Mouse (Mus musculus): Measurements from ENCODE around the gene Cnr1.

Cnr1 gene

GRCm38 (mm10) chr4:33941557-33941956 is 17.2 kb downstream of the Cnr1 start:
- DNase-seq (ENCODE audit: low spot score), result no peak

GRCm38 (mm10) chr4:33943936-33944335 is 19.5 kb downstream of the Cnr1 start:
- no peak for DNase-seq (ENCODE audit: low spot score)

- no peak for DNase-seq (ENCODE audit: low spot score)
Observed at GRCm38 (mm10) chr4:33945742-33946141, 21.3 kb downstream of the Cnr1 start.

- peak; percentile 71 for DNase-seq (ENCODE audit: low spot score)
Observed at GRCm38 (mm10) chr4:33947584-33947983, 23.2 kb downstream of the Cnr1 start.

GRCm38 (mm10) chr4:33957398-33957797 is 33.0 kb downstream of the Cnr1 start:
- no peak for DNase-seq (ENCODE audit: low spot score)

GRCm38 (mm10) chr4:33958515-33958914 is 34.1 kb downstream of the Cnr1 start:
- DNase-seq (ENCODE audit: low spot score), result no peak

GRCm38 (mm10) chr4:33959841-33960240 is 35.4 kb downstream of the Cnr1 start:
- no peak for DNase-seq (ENCODE audit: low spot score)

- no peak for DNase-seq (ENCODE audit: low spot score)
Observed at GRCm38 (mm10) chr4:33970726-33971125, 46.3 kb downstream of the Cnr1 start.

GRCm38 (mm10) chr4:33988466-33989089 is 64.2 kb downstream of the Cnr1 start:
- DNase-seq (ENCODE audit: low spot score), result no peak

- DNase-seq (ENCODE audit: low spot score), result no peak
Observed at GRCm38 (mm10) chr4:33992687-33993086, 68.3 kb downstream of the Cnr1 start.

- no peak for DNase-seq (ENCODE audit: low spot score)
Observed at GRCm38 (mm10) chr4:33996382-33996781, 72.0 kb downstream of the Cnr1 start.

All from retina, embryonic 14.5 days (tissue).